Mouse (Mus musculus) liver, adult (tissue): Measurements from ENCODE around the gene Fat3.

Experiments used
- GATA4 ChIP-seq: IDR thresholded peaks from 2 replicates; pipeline ENCODE4 v1.6.1; 2014; ENCODE audit warnings: mild to moderate bottlenecking, low read length; ENCODE audit not compliant: insufficient replicate concordance

Gene Fat3

DNA sequence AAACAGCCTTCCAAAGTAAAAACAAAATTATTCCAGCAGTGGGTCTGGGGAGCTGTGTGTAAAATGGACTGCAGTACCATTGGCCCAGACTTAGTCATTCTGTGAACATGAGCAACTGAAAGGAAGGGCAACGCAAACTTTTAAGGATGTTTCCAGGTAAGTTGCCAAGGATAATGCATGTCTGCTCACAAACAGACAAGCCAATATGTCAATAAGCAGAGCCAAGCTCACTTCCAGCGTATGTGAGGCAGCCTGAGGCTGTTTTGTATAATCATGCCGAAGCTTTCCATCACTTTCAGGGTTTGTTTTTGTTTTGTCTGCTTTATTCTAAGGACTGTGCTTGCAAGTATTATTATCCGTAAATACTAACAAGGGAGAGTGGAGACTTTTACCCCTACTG is 15.9 kb downstream of the Fat3 start:
- no peak for TF ChIP-seq GATA4

DNA sequence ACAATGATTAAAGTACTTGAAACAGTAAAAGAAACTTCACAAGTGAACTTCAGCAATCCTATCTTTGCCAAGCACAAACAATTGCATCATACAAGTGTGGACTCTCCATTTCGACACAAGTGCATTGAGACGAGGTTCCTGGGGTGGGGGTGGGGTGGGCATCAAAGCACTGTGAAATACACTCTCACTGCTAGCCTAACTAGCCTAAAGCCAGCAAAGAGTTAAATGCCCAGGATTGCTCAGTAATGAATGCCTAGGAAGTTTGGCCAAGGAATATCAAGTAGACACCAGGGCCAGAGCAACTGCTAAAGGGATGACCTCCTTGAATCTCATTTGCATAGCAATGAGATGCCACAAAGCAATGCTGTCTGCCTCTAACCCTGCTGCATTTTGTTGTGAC is 16.3 kb downstream of the Fat3 start:
- TF ChIP-seq GATA4, result no peak

DNA sequence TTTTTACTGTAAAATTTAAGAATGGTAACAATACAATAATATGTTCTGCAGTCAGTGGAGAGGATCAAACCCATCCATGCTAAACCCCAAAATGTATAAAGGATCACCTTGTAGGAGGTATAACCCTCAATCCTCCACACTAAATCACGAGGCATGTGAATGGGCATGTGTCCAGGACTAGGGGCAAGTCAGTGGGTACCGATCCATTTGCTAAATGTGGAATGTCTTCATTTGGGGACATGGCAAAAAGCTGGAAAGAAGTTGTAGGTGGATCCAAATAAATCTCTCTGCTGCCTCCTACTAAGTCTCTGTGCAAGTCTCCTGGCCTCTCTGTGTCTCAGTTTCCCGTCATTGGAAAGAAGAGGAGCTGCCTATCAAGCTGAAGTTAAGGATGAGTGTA is 39.6 kb downstream of the Fat3 start:
- no peak for TF ChIP-seq GATA4

DNA sequence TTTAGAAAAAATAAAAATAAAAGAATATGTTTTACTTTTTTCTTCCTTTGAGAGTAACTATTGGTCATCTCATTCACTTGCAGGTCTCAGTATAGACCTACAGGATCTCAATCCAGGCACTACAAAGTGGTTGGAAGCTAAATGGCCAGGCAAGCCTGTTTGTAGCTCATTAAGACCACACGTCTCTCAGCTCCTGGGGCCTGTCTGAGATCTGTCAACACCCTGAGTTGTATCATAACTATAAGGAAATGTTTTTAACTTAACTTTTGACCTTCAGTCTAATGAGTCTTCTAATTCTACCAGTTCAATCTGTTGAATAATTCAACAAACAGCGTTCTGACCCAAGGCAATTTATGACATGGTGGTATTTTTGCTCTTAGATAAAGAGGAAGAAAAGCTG is 40.5 kb downstream of the Fat3 start:
- TF ChIP-seq GATA4, result no peak

DNA sequence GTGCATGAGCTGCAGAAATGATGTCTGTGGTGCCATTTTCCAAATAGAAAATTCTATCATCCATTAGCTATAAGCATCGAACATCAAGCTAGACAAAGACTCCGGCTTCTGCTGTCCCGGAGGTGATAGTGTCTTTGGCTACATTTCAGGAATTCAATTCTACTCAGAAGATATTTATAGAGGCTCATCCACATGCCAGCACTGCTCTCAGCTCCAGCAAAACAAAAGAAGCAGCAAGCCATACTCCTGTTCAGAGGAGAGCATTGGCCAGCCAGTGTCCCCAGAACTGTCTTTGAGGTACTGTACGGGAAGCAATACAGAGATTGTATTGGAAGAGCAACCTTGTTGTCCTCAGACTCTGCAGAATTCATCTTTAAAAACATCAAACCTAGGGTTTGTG is 59.2 kb downstream of the Fat3 start:
- TF ChIP-seq GATA4, result no peak

DNA sequence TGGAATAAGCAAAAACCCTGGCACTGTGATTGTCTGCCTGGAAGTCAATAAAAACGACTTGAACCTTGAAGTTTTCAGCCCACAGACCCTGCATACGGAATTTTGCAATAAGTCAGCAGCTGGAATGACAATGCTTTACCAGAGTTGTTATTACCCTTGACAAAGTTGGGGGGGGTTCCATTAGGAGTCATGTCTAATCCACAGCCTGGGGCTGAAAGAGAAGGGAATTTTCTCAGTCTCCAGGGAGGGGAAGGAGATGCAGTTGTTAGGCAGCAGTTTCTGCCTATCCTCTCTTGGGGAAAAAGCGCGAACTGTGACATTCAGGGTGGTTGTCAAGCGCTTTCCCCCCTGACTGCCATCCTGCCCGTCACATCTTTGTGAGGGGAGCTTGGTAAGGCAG is 60.4 kb downstream of the Fat3 start:
- no peak for TF ChIP-seq GATA4

DNA sequence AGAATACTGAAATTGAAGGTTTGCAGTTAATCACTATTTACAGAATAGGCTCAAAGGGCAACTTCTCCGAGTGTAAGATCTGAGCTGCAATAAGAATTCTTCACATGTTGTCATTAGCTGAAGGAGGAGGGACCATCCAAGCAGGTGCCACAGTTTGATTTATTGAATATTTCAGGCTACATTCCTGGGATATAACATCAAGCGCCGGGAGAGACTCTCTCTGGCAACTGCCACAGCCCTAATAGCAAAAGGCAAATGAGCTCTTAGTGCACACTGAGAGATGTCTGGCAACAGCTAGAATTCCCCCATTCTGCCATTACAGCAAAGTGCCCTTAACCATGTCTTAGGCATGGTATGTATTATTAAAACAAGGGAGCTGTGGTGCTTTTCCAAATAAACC is 61.1 kb downstream of the Fat3 start:
- TF ChIP-seq GATA4, result no peak

DNA sequence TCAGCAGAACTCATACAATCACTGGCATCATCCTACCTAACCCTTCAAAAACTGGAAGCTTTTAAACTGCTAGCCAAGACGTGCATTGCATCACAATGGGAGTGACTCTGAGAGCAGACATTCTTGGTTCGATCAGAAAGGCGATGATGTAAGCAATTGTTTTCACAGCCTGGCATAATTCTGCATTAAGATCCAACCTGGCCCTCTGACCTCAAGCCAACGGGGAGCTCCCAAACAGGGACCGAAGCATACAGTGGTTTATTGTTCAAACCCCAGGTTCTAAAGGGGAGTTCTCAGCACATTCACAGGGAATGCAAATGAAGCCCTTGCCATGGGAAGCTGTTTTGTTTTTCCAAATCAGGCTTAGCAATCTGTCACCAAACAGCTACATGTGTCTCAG is 63.3 kb downstream of the Fat3 start:
- TF ChIP-seq GATA4, result no peak

DNA sequence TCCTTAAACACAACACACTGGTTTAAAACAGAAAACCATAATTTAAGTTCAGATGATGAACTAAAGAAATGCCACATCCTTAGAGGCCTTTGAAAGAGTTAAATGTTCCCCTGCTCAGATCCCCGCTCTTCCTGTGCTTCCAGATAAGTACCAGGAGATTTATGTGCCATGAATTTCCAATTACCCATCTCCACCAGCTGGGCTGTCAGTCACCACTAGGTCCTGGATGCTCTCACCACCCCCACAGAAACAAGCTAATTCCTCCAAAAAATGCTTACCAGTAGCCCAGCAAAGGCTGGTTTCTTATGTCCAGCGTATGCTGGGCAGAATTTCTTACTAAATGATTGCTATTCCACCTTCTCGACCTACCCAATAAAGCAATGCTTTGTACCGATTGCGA is 72.5 kb downstream of the Fat3 start:
- TF ChIP-seq GATA4, result no peak

DNA sequence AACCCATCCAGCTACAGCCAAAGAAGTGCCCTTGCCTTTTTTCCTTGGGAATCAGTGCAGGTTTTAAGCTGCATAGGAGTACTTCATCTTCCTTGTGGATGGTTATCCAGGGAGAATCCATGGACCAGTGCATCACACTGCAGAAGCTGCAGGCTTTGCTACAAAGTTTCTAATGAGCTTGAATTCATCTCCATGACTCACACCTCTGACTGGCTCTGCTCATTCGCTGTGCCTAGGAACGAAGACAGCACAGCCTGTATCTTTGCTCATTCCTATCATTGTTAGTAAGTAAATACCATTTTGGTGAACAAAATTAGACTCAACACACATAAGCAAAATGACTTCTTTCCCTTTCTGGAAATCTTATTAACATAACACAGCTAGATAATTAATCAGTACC is 78.4 kb downstream of the Fat3 start:
- TF ChIP-seq GATA4, result no peak

DNA sequence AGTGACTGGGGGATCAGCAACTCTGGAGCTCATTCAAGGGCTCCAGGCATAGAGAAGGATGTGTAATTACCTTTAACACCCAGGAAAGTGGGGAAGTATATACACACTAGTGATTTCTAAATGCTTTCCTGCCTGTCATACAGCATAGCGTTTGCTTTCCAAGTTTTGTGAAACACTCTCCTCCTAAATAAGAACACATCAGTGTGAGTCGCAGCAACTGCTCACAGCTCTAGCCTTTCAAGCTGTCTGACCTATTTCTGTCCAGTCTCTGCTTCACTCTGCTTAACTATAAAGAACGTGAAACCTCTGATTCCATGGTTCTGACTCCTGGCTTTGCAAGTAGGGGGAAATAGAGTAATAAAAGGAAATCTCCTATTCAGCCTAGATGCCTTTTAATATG is 98.3 kb downstream of the Fat3 start:
- TF ChIP-seq GATA4, result no peak

DNA sequence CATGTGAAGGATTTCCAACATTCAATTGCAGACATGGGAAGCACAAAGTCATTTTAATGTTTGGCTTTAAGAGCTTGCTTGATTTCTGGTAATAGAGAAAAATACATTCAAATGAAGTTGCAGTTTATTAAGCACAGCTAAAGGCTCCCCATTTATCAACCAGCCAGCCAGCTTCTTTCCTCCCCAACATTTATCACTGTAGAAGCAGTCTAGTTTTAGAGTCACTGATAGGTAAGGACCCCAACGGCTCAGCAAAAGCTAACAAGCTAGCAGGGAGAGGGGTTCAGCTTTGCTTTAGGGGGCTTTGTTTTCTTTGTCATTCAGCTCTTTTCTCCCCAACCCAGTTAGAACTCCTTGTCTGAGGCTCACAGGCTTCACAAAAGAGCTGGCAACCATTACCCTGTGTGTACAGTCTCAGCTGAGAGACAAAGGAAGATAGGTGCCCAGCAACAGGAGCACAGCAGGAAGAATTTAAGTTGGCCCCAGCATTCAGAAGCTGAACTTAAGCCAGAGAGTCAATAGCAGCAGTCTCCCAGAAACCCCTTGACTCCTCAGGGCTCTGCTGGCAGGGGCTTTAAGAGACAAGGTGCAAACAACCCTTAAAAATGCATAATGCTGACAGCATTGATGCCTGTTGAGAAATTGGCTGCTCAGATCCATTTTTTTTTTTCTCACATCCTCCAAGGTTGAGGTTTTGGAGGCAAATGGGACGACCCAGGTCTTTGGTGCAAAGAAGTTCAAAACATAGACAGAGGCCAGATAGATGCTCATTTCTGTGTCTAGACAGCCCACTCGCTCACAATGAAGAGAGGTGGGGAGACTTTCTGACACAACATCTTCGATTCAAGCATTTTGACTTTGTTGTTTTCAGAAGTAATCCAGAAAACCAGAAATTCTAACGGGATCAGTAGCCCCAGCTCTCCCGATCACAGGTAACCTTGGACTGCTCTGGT is 102.1 kb downstream of the Fat3 start:
- no peak for TF ChIP-seq GATA4

DNA sequence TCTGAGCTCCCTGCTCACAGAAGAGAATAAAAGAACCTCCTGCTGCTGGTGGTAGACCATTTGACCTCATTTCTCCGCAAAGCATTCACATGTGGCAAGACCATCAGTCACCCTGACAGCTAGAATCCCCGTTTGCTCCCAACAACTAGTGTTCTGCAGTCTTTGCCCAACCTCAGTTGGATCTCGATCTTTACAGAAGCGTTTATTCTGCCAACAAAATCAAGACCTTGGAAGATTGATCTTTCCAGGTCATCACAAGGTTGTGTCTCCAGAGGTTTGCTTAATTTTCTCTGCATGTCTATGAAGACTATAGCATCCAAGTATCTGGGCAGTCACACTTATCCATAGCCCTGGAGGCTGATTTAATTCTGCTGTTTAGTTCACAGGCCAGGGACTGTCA is 111.9 kb downstream of the Fat3 start:
- no peak for TF ChIP-seq GATA4

DNA sequence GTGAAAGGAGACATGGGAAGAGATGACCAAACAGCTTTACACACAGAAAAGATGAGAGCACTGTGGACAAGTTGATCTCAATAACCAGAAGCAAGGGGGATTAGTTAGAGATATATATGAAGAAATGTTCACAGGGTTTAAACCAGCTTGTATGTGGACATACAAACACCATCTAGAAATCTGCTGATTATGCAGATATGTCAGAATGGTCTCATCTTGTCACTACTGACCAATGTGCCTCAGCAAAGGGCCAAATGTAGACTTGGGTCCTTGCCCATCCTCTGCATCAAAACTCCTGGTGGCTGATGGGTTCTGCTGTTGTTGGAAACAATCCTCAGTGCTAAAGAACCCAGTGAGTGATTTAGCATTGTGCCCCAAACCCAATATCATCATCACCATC is 113.6 kb downstream of the Fat3 start:
- no peak for TF ChIP-seq GATA4

DNA sequence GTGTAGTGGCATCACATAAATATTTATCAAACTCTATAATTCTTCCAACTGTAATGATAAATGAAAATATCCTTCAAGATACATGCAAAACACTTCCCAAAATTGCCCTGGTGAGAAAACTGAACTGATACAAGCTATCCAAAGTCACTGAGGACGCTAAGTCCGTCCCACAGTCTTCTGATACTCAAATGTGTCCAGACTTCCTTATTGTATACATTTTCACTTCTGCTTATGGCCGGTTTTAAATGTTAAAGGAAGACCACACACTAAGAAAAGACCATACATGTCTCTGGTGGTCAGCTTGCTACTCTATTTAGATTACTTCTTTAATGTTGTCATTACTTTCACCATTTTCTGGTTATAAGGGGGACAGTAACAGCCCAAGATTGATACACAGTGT is 137.4 kb downstream of the Fat3 start:
- TF ChIP-seq GATA4, result no peak

DNA sequence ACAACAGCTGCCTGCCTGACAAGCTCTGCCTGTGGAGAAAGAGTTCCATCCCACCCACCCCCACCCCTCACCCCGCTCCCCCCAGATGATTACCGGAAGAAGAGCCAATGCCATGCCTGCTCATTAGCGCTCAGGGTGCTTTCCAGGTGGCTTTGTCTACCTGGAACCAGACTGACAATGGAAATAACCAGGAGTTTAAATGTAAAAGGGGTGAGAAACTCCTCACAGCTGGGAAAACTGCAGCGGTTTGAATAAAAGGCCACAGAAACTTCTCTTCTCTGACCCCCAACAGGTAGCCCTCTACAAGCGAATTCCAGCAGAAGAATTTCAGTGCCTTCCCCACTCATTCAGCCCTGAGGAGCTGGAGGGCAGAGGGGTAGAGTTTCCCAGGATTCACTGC is 139.3 kb downstream of the Fat3 start:
- TF ChIP-seq GATA4, result no peak

DNA sequence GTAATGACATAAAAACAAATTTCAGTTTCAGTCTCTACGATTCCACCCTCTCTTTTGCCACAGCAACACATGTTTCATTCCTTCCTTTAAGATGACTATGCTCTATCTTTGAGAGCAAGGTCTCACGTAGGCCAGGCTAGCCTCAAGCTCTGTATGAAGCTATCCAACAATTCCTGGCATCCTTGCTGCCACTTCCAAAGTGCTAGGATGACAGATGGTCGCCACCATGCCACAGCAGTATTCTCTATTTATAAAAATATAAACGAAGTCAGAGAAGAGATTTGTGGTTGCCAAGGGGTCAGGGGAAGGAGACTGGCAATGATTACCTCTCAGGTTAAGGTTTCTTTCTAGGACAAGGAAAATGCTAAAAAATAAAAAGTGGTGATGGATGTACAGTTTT is 144.4 kb downstream of the Fat3 start:
- no peak for TF ChIP-seq GATA4
